Mouse (Mus musculus): ENCODE data around the gene Asb6. TPM values are rescaled to one million over a fixed set of nuclear protein-coding genes. Genes with fewer than 3 reads are reported as not detected.
A peak's percentile ranks its signal among the peaks of the same experiment; 100 is the strongest.

Gene Asb6
- polyA plus RNA-seq, 1 experiment from 2014 or later: 32.8 TPM

DNA sequence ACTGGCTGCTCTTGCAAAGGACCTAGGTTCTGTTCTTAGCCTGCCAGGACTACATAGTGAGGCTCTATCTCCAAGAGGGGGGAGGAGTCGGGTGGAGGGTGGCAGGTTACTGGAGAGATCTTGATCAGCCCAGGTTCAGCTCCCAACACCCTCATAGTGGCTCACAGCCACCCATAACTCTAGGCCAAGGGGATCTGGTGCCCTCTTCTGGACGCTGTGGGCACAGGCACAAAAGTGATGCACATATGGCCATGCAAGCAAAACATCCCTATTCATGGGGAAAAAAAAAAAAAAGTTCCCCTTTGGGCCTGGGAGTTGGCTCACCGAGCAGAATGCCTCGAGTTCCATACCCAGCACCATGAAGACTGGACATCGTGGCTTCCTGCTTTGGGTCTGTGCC, 818 bp downstream of the Asb6 start:
- no peaks in the 10 kb centered on the region for H3K27me3 ChIP-seq
- H3K27ac ChIP-seq: no peak overlapping the region
- WGBS: 34% methylated on average over 5 of the region's 5 CpGs
- peaks cover 35% of the 10 kb centered on the region for H3K4me1 ChIP-seq
- ATAC-seq (ENCODE audit: insufficient number of reproducible peaks, low FRiP score, low TSS enrichment, low read depth): no peak
- H3K4me2 ChIP-seq: no peak overlapping the region
- peaks cover 24% of the 10 kb centered on the region for H3K36me3 ChIP-seq
- no peaks in the 10 kb centered on the region for H3K9me3 ChIP-seq
- H3K9ac ChIP-seq: no peak overlapping the region
- no peak overlapping the region for H3K4me3 ChIP-seq

DNA sequence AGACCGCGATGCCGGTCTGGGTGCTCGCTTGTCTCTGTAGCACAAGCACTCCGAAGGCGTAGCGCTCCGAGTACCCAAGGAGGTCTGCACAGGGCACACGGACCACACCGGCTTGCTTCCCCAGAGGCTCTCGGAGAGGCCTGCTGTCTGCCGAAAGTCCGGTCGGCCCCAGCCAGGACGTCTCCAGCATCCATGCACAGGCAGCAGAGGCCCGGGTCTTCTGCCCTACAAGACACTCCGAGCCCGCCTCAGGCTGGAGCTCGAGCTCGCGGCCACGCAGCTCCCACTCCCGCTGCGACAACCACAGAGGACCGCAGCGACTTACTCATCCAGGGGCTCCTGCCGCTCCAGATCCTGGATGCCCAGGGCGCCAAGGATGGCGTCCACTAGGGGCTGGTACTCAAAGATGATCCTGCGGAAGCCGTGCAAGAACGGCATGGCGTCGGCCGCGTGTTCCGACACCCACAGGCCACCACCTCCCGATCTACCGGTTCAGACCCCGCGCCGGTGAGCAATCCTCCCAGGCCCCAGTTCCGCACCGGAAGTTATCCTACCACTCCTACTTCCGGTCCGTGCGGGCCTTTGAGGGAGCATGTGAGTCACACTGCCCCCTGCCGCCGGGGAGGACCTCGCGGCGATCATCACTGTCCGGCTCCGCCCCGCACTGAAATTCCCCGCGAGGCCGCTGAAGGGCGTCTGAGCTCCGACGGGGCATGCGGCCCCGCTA, 2.2 kb downstream of the Asb6 start:
- Histone ChIP-seq H3K4me1 (peaks cover 31% of the 10 kb centered on the region), H3K36me3 (peaks cover 38% of the 10 kb centered on the region), H3K27me3 (no peaks in the 10 kb centered on the region), H3K9me3 (no peaks in the 10 kb centered on the region), H3K4me2 (peak overlapping the region; percentile 81), H3K4me3 (peak overlapping the region; percentile 90), H3K9ac (peak overlapping the region; percentile 86), H3K27ac (peak overlapping the region; percentile 77)
- peak; percentile 76 for ATAC-seq (ENCODE audit: insufficient number of reproducible peaks, low FRiP score, low TSS enrichment, low read depth)
- WGBS: under 1% methylated on average over 63 of the region's 63 CpGs

- ATAC-seq (ENCODE audit: insufficient number of reproducible peaks, low FRiP score, low TSS enrichment, low read depth): no peak
- 33% methylated on average over 26 of the region's 26 CpGs for WGBS
- Histone ChIP-seq H3K9ac (peak overlapping the region; percentile 86), H3K9me3 (no peaks in the 10 kb centered on the region), H3K36me3 (peaks cover 46% of the 10 kb centered on the region), H3K4me1 (peaks cover 35% of the 10 kb centered on the region), H3K4me3 (peak overlapping the region; percentile 90), H3K4me2 (peak overlapping the region; percentile 81), H3K27ac (peak overlapping the region; percentile 77), H3K27me3 (no peaks in the 10 kb centered on the region)
Measured at GRCm38 (mm10) chr2:30826825-30827748, 3.0 kb downstream of the Asb6 start.

- Histone ChIP-seq H3K9me3 (no peaks in the 10 kb centered on the region), H3K4me1 (peaks cover 35% of the 10 kb centered on the region), H3K36me3 (peaks cover 79% of the 10 kb centered on the region), H3K4me3 (no peak overlapping the region), H3K27ac (peak overlapping the region; percentile 68; the same call in 1 of the 2 replicates), H3K27me3 (no peaks in the 10 kb centered on the region), H3K9ac (no peak overlapping the region), H3K4me2 (no peak overlapping the region)
- WGBS: 70% methylated on average over 13 of the region's 13 CpGs
- peak; percentile 40; the same call in 1 of the 2 replicates for ATAC-seq (ENCODE audit: insufficient number of reproducible peaks, low FRiP score, low TSS enrichment, low read depth)
Measured at GRCm38 (mm10) chr2:30823385-30824153, 6.6 kb downstream of the Asb6 start.

- Histone ChIP-seq H3K4me2 (no peak overlapping the region), H3K9ac (no peak overlapping the region), H3K9me3 (no peaks in the 10 kb centered on the region), H3K27me3 (no peaks in the 10 kb centered on the region), H3K4me1 (peaks cover 31% of the 10 kb centered on the region), H3K36me3 (peaks cover 88% of the 10 kb centered on the region), H3K4me3 (no peak overlapping the region), H3K27ac (peak overlapping the region; percentile 17; the same call in 1 of the 2 replicates)
- ATAC-seq (ENCODE audit: insufficient number of reproducible peaks, low FRiP score, low TSS enrichment, low read depth): no peak
- 89% methylated on average over 8 of the region's 8 CpGs for WGBS
Measured at GRCm38 (mm10) chr2:30822460-30822859, 7.7 kb downstream of the Asb6 start.

DNA sequence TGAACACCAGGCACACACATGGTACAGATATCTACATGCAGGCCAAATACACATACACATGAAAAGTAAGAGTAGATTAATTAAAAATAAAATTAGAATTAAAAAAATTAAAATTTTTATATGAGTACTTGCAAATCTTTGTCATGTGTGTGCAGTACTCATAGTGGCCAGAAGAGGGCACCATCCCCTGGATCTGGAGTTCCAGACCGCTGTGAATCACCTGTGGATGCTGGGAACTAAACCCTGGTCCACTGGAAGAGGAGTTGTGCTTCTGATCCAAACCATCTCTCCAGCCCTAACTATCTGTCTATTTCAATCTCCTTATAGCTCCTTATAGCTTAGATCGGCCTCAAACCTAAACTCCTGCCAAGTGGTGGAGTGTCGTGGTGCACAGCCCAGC, 9.1 kb downstream of the Asb6 start:
- Histone ChIP-seq H3K27me3 (no peaks in the 10 kb centered on the region), H3K27ac (no peak overlapping the region; the same call in 1 of the 2 replicates), H3K4me3 (no peak overlapping the region), H3K9me3 (no peaks in the 10 kb centered on the region), H3K9ac (no peak overlapping the region), H3K36me3 (peaks cover 91% of the 10 kb centered on the region), H3K4me2 (no peak overlapping the region), H3K4me1 (peaks cover 18% of the 10 kb centered on the region)
- 92% methylated on average over 3 of the region's 3 CpGs for WGBS
- no peak for ATAC-seq (ENCODE audit: insufficient number of reproducible peaks, low FRiP score, low TSS enrichment, low read depth)

DNA sequence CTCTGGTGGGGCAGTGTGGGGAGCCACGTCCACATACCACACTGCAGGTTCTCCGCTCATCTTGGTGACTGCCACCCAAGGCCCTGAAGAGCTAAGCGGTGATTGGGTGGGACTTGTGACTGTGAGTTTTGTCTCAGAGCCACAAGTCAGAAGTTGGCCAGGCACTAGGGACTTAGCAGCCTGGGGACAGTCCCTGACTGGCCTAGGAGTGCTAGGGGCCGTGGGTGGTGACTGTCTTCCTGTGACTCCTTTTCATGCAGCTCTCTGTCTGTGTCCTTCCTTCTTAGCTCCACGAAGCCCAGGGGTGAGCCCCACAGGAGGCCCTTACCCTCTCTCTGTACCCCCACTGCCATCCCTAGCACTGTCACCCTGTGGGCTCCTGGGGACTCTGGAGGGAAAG, 10.3 kb downstream of the Asb6 start:
- ATAC-seq (ENCODE audit: insufficient number of reproducible peaks, low FRiP score, low TSS enrichment, low read depth): no peak
- Histone ChIP-seq H3K4me2 (no peak overlapping the region), H3K9me3 (no peaks in the 10 kb centered on the region), H3K4me1 (peaks cover 18% of the 10 kb centered on the region), H3K36me3 (peaks cover 92% of the 10 kb centered on the region), H3K4me3 (no peak overlapping the region), H3K27ac (no peak overlapping the region), H3K9ac (no peak overlapping the region), H3K27me3 (no peaks in the 10 kb centered on the region)
- WGBS: 94% methylated on average over 5 of the region's 5 CpGs

GRCm38 (mm10) chr2:30816383-30816782, 13.8 kb downstream of the Asb6 start:
- Histone ChIP-seq H3K27me3 (no peaks in the 10 kb centered on the region), H3K4me2 (no peak overlapping the region), H3K9me3 (no peaks in the 10 kb centered on the region), H3K9ac (no peak overlapping the region), H3K27ac (no peak overlapping the region), H3K4me1 (no peaks in the 10 kb centered on the region), H3K36me3 (peaks cover 86% of the 10 kb centered on the region), H3K4me3 (no peak overlapping the region)
- no peak for ATAC-seq (ENCODE audit: insufficient number of reproducible peaks, low FRiP score, low TSS enrichment, low read depth)
- WGBS: 85% methylated on average over 1 of the region's 1 CpGs

DNA sequence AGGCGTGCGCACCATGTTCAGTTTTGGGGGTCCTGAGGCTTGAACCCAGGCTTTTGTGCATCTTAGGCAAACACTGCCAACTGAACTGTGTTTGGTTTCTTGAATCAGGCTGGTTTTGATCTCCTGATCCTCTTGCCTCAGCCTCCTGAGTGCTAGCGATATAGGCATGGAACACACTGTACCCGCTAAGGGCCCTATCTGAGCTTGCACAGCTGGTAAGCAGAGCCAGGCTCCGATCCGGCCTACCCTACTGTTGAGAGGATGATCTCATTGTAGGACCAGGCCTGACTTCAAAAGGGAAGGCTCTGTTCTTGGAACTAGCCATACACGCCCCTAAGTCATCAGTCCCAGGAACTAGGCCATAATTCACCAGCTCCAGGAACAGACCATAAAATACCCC, 19.6 kb downstream of the Asb6 start:
- 77% methylated on average over 7 of the region's 7 CpGs for WGBS
- H3K36me3 ChIP-seq: peaks cover 39% of the 10 kb centered on the region
- no peaks in the 10 kb centered on the region for H3K27me3 ChIP-seq

DNA sequence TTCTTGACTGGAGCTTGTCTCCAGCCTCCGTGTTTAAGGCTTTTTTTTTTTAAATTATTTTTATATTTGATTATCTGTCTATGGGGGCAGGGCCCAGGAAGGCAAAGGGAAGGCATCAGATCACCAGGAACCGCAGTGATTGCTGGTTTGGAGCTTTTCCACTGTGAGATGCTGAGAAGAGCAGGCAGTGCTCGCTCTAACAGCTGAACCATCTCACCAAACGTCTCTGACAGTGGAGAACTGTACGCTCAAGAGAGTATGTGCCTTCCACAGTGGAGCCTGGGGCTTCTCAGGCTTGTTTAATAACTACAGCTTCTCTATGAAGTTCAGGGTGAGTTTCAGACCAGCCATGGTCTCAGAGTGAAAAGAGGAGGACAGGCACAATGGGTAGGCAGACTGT, 20.6 kb downstream of the Asb6 start:
- H3K36me3 ChIP-seq: peaks cover 28% of the 10 kb centered on the region
- no peak overlapping the region for H3K27ac ChIP-seq
- no peaks in the 10 kb centered on the region for H3K27me3 ChIP-seq
- H3K4me2 ChIP-seq: 0 out of 2 replicates have a peak overlapping the region, but pooled peaks have one; percentile 2
- peaks cover 22% of the 10 kb centered on the region for H3K4me1 ChIP-seq
- no peak overlapping the region for H3K4me3 ChIP-seq
- H3K9me3 ChIP-seq: no peaks in the 10 kb centered on the region
- WGBS: 77% methylated on average over 5 of the region's 5 CpGs
- H3K9ac ChIP-seq: no peak overlapping the region
- no peak for ATAC-seq (ENCODE audit: insufficient number of reproducible peaks, low FRiP score, low TSS enrichment, low read depth)

More for the DNA sequence above, 19.6 kb downstream of the Asb6 start:
- peaks cover 19% of the 10 kb centered on the region for H3K4me1 ChIP-seq
- no peak overlapping the region for H3K4me2 ChIP-seq
- H3K27ac ChIP-seq: no peak overlapping the region
- no peaks in the 10 kb centered on the region for H3K9me3 ChIP-seq
- H3K4me3 ChIP-seq: no peak overlapping the region
- no peak overlapping the region for H3K9ac ChIP-seq
- ATAC-seq (ENCODE audit: insufficient number of reproducible peaks, low FRiP score, low TSS enrichment, low read depth): no peak

DNA sequence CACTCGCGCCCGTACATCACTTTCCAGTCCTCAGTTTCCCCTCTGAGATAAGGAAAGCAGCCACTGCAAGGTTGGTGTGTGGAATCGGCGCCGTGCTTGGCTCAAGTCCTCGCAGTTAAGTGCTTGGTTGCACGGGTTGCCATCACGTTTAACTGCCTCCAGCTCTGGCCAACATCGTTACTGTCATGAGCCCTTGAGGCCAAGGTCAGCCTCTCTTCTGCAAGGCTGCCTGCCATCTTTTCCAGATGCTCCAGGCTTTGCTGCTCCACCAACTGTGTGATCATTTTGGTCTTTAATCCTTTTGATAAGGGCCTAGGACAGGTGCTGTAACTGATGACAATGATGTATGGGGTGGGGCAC, 21.9 kb downstream of the Asb6 start:
- Histone ChIP-seq H3K4me2 (peak overlapping the region; percentile 68), H3K27me3 (peaks cover 2% of the 10 kb centered on the region; the same call in 1 of the 2 replicates), H3K4me3 (peak overlapping the region; percentile 63), H3K27ac (peak overlapping the region; percentile 80), H3K9me3 (no peaks in the 10 kb centered on the region), H3K4me1 (peaks cover 22% of the 10 kb centered on the region), H3K36me3 (peaks cover 16% of the 10 kb centered on the region), H3K9ac (peak overlapping the region; percentile 69)
- no peak for ATAC-seq (ENCODE audit: insufficient number of reproducible peaks, low FRiP score, low TSS enrichment, low read depth)
- 2% methylated on average over 10 of the region's 10 CpGs for WGBS
